Mouse (Mus musculus) hindbrain, embryonic 13.5 days (tissue): ENCODE measurements around the gene Pls1. TPM values are rescaled to one million over a fixed set of nuclear protein-coding genes. Genes with fewer than 3 reads are reported as not detected.

Source experiments
- ATAC-seq: fragments of 200-750 bp; cut with Nextera tagmentation; 2 replicates; pipeline ENCODE4 v1.8.0; 2017; ENCODE audit warnings: moderate TSS enrichment; ENCODE audit not compliant: low FRiP score
- H3K27ac ChIP-seq: fragments of 300-500 bp; sonication (generic); 2 replicates; pipeline ENCODE4 v1.5.1; 2015; ENCODE audit warnings: inconsistent platforms, mild to moderate bottlenecking, moderate library complexity
- H3K27me3 ChIP-seq: fragments of 300-500 bp; sonication (generic); 2 replicates; pipeline ENCODE4 v1.6.1; 2015; ENCODE audit warnings: mild to moderate bottlenecking, inconsistent platforms
- H3K36me3 ChIP-seq: fragments of 300-500 bp; sonication (generic); 2 replicates; pipeline ENCODE4 v1.6.1; 2015; ENCODE audit warnings: mild to moderate bottlenecking, inconsistent platforms
- H3K4me1 ChIP-seq: fragments of 300-500 bp; sonication (generic); replicated peaks from 2 replicates; pipeline ENCODE4 v1.6.1; 2015; ENCODE audit warnings: inconsistent platforms
- H3K4me2 ChIP-seq: fragments of 300-500 bp; sonication (generic); 2 replicates; pipeline ENCODE4 v1.6.1; 2015; ENCODE audit warnings: inconsistent platforms, mild to moderate bottlenecking, moderate library complexity
- H3K4me3 ChIP-seq: fragments of 300-500 bp; sonication (generic); 2 replicates; pipeline ENCODE4 v1.5.1; 2015; ENCODE audit warnings: mild to moderate bottlenecking, inconsistent platforms
- H3K9ac ChIP-seq: fragments of 300-500 bp; sonication (generic); 2 replicates; pipeline ENCODE4 v1.6.1; 2015; ENCODE audit warnings: mild to moderate bottlenecking, inconsistent platforms
- H3K9me3 ChIP-seq: fragments of 300-500 bp; sonication (generic); 2 replicates; pipeline ENCODE4 v1.6.1; 2016; ENCODE audit warnings: inconsistent platforms
- WGBS: fragments of 180-500 bp; shearing (Covaris S2); methylation state at CpG from one replicate; pipeline ENCODE4 v1.1.7; 2015; 5-methylcytosine and 5-hydroxymethylcytosine counted together
- polyA plus RNA-seq: library from polyadenylated mRNA; unstranded; fragments of >200 nt; fragmentation: Nextera tagmentation; extraction: Ambion mirVana; gene quantifications from 2 replicates; pipeline ENCODE4 v1.2.1, GENCODE M21; 2015

Gene Pls1
- polyA plus RNA-seq, 1 experiment from 2014 or later = 3.3 TPM

- WGBS = 1% methylated on average over 34 of the region's 34 CpGs
- peak overlapping the region; percentile 91 for H3K4me3 ChIP-seq
- H3K9ac ChIP-seq = peak overlapping the region; percentile 95
- H3K36me3 ChIP-seq = no peaks in the 10 kb centered on the region
- H3K9me3 ChIP-seq = no peaks in the 10 kb centered on the region
- peak; percentile 82 for ATAC-seq
- peak overlapping the region; percentile 78 for H3K4me2 ChIP-seq
- H3K27me3 ChIP-seq = peaks cover 10% of the 10 kb centered on the region
- peaks cover 24% of the 10 kb centered on the region for H3K4me1 ChIP-seq
- peak overlapping the region; percentile 78; the same call in 1 of the 2 replicates for H3K27ac ChIP-seq
Measured at GRCm38 (mm10) chr9:95749461-95749928, 95.6 kb downstream of the Pls1 start.

- ATAC-seq = no peak
- no peak overlapping the region for H3K4me2 ChIP-seq
- no peak overlapping the region for H3K4me3 ChIP-seq
- H3K36me3 ChIP-seq = no peaks in the 10 kb centered on the region
- 86% methylated on average over 5 of the region's 5 CpGs for WGBS
- H3K9ac ChIP-seq = no peak overlapping the region
- H3K9me3 ChIP-seq = no peaks in the 10 kb centered on the region
- H3K4me1 ChIP-seq = peaks cover 24% of the 10 kb centered on the region
- H3K27me3 ChIP-seq = peaks cover 7% of the 10 kb centered on the region; the same call in 1 of the 2 replicates
- H3K27ac ChIP-seq = no peak overlapping the region
Measured at GRCm38 (mm10) chr9:95747298-95747697, 97.8 kb downstream of the Pls1 start.

- no peaks in the 10 kb centered on the region for H3K27me3 ChIP-seq
- ATAC-seq = no peak
- H3K36me3 ChIP-seq = no peaks in the 10 kb centered on the region
- H3K27ac ChIP-seq = no peak overlapping the region
- H3K4me1 ChIP-seq = peaks cover 24% of the 10 kb centered on the region
- H3K4me2 ChIP-seq = no peak overlapping the region
- WGBS = 69% methylated on average over 7 of the region's 7 CpGs
- H3K9me3 ChIP-seq = no peaks in the 10 kb centered on the region
- H3K4me3 ChIP-seq = no peak overlapping the region
- no peak overlapping the region; the same call in 1 of the 2 replicates for H3K9ac ChIP-seq
Measured at GRCm38 (mm10) chr9:95744845-95745613, 100.1 kb downstream of the Pls1 start.

- H3K4me2 ChIP-seq = no peak overlapping the region
Measured at GRCm38 (mm10) chr9:95736238-95736637, 108.9 kb downstream of the Pls1 start.

GRCm38 (mm10) chr9:95712574-95712973 lies 132.5 kb downstream of the Pls1 start:
- 30% methylated on average over 8 of the region's 8 CpGs for WGBS
- no peak for ATAC-seq
- peaks cover 24% of the 10 kb centered on the region for H3K36me3 ChIP-seq
- no peaks in the 10 kb centered on the region for H3K4me1 ChIP-seq
- H3K27me3 ChIP-seq = no peaks in the 10 kb centered on the region
- no peak overlapping the region for H3K27ac ChIP-seq
- no peak overlapping the region for H3K4me3 ChIP-seq
- no peak overlapping the region for H3K4me2 ChIP-seq
- no peaks in the 10 kb centered on the region for H3K9me3 ChIP-seq
- H3K9ac ChIP-seq = no peak overlapping the region

More at GRCm38 (mm10) chr9:95736238-95736637, 108.9 kb downstream of the Pls1 start:
- peaks cover 7% of the 10 kb centered on the region for H3K36me3 ChIP-seq
- H3K9ac ChIP-seq = no peak overlapping the region
- no peak overlapping the region for H3K4me3 ChIP-seq
- no peak for ATAC-seq
- H3K4me1 ChIP-seq = no peaks in the 10 kb centered on the region
- H3K27ac ChIP-seq = no peak overlapping the region
- H3K9me3 ChIP-seq = no peaks in the 10 kb centered on the region
- H3K27me3 ChIP-seq = no peaks in the 10 kb centered on the region

GRCm38 (mm10) chr9:95708943-95709342 lies 136.2 kb downstream of the Pls1 start:
- ATAC-seq = no peak
- no peak overlapping the region for H3K4me3 ChIP-seq
- H3K9ac ChIP-seq = no peak overlapping the region
- peaks cover 23% of the 10 kb centered on the region for H3K36me3 ChIP-seq
- no peaks in the 10 kb centered on the region for H3K4me1 ChIP-seq
- no peaks in the 10 kb centered on the region for H3K27me3 ChIP-seq
- H3K4me2 ChIP-seq = no peak overlapping the region
- no peak overlapping the region for H3K27ac ChIP-seq
- H3K9me3 ChIP-seq = no peaks in the 10 kb centered on the region

- no peak for ATAC-seq
- H3K4me3 ChIP-seq = no peak overlapping the region
- no peak overlapping the region for H3K9ac ChIP-seq
- no peak overlapping the region for H3K4me2 ChIP-seq
- WGBS = 91% methylated on average over 5 of the region's 5 CpGs
- H3K27me3 ChIP-seq = no peaks in the 10 kb centered on the region
- no peaks in the 10 kb centered on the region for H3K9me3 ChIP-seq
- H3K4me1 ChIP-seq = no peaks in the 10 kb centered on the region
- H3K36me3 ChIP-seq = peaks cover 23% of the 10 kb centered on the region
- H3K27ac ChIP-seq = no peak overlapping the region
Measured at GRCm38 (mm10) chr9:95705371-95705770, 139.7 kb downstream of the Pls1 start.

GRCm38 (mm10) chr9:95704078-95704477 lies 141.0 kb downstream of the Pls1 start:
- no peak for ATAC-seq
- Histone ChIP-seq H3K27me3 (no peaks in the 10 kb centered on the region), H3K9ac (no peak overlapping the region), H3K4me1 (no peaks in the 10 kb centered on the region), H3K4me3 (no peak overlapping the region), H3K36me3 (peaks cover 17% of the 10 kb centered on the region), H3K9me3 (no peaks in the 10 kb centered on the region), H3K4me2 (no peak overlapping the region), H3K27ac (no peak overlapping the region)
- 83% methylated on average over 3 of the region's 3 CpGs for WGBS

Other genes with a start within 250 kb of the Pls1 start
- 3.3 and 3.6 TPM in 2 replicates for gene Pcolce2, start 207.7 kb downstream of the Pls1 start, polyA plus RNA-seq
- gene Trpc1, start 94.9 kb downstream of the Pls1 start, polyA plus RNA-seq = 6.4 and 6.8 TPM in 2 replicates
- gene Atr, start 12.3 kb upstream of the Pls1 start, polyA plus RNA-seq = 14.0 and 15.0 TPM in 2 replicates
- 19.8 and 21.5 TPM in 2 replicates for gene Xrn1, start 109.4 kb upstream of the Pls1 start, polyA plus RNA-seq